Mouse (Mus musculus): ENCODE measurements at regions not wholly inside any gene's neighbourhood (a gene's known extent, or its start where the extent isn't known, plus 50 kb on each side); places are given as distances from the start of the nearest gene placed in this dataset.

DNA sequence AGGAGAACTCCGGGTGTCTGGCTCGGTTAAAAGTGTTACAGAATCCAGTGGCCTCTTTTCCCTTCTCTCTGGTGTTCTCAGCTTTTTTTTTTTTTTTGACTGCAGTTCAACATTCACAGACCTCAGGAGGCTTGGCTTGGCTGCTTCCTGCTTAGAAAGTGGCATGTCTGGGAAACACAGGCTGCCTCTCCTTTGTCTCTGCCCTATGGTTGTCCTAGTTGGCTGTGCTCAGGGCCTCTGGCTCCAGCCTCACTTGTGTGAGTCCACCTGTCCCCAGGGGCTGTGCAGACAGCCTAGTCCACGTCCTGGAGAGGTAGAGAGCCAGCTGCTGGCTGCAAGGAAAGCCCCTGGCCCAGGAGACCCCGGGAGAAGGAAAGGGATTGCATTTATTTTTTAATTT, 212.3 kb upstream of the Rbfox1 start:
- DNase-seq: peak in 1 of 2 experiments; percentile 15

DNA sequence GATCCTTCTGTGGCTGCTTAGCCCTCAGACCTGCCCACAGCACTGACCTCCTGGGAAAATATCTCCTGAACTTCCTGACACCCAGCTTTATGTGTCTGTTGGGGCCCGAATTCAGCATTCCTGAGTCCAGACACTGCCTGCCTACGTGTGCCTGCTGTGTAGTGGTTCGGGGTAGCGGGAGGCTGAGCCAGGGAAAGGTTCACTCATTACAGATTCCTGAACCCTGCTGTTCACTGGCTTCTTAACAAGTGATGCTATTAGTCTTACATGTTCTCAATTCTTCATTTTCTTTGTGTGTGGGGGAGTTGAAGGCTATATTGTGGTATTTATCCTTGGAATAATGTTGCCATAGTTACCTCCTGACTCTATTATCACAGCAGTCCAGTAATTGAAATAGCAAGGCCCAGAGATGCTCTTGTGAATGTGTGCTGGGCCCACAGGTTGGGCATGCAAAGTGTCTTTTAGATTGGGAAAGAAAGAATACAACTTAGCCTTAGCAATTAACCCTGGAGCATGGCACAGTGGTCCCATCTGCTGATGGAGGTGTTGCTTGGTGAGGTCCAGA, 216.7 kb upstream of the Rbfox1 start:
- DNase-seq: no peak

DNA sequence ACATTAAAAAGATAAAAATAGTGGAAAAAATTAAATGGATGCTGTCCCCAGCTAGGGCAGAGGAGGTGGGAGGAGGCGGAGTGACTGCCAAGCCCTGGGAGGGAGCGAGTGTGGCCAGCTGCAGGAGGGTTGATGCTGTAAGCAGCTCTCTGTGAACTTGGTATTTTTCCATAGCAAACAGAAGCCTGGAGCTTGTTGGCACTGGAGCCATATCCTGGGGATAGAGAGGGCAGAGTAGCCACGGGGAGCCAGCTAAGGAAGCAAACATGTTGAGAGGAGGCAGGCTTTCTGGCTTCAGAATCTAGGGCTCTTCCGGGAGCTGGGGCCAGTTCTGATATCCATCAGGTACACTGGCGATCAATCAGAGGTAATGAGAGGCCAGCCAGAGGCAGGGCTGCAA, 223.2 kb upstream of the Rbfox1 start:
- DNase-seq: peak in 1 of 2 experiments; percentile 1

DNA sequence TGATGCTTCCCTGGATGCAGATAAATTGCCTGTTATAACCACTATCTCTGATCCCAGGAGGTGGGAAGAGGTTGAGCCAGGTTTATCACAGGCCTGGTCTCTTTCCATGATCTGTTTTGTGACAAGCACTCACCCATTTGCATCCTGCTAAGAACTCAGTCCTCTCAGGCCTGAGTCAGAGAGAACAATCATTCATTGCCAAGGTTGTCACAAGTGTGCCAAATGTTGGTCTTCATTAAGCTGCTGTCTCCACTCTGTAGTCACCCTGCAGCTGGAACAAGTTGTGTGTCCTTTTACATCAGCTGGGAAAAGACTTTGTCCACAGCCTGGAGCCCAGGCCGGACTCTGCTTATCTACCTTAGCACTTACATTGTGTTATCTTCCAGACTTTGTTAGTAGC, 233.6 kb upstream of the Rbfox1 start:
- no peak for DNase-seq

DNA sequence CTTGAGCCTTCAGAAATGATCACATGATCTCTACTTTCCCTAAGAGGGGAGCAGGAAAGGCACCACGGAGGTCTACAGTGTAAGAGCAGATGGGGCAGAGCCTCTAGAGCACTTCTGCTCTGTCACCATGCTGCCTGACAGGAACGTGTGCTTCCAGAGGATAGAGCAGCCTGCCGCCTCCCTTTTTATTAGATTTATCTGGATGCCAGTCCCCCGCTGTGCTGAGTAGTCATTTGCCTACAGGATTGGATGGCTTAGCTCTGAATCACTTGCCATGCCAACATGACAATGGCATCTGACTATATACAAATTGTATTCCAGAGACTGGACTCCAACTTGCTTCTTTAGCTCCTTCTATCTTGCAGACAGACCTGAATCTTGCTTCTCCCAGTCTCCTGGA, 234.2 kb upstream of the Rbfox1 start:
- DNase-seq: no peak

DNA sequence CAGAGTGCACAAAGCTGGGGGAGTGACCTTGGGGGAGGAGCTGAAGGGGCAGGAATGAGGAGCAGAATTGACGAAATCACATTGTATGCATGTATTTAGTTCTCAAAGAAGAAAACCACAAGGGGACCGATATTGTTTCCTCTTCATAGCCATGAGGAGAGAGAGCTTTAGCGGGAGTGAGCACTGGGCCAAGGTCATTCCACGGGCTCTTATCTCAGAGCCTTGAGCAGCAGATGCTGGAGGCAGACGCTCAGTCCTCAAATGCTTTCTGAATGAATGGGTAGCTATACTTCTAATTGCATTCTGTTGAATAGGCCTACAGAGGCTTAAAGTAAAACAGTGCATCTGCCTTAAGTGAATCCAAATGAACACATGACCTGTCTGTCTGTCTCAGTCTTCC, 245.2 kb upstream of the Rbfox1 start:
- no peak for DNase-seq

DNA sequence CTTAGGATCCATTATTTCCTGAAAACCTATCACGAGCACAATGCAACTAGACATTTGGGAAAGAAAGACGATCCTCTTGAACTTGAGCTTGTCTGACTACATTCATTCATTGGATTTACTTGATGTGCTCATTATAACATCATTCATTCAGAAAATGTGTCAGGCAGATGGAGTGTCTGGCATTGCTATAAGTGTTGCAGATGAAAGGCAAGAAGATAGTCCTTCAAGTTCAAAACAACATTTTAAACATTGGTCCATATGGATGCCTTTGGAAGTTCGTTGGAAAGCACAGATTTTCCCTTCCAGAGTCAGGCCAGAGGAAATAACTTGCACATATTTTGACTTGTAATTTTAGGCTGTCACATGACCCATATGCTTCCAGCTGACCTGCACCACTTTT, 255.2 kb upstream of the Rbfox1 start:
- DNase-seq: no peak

DNA sequence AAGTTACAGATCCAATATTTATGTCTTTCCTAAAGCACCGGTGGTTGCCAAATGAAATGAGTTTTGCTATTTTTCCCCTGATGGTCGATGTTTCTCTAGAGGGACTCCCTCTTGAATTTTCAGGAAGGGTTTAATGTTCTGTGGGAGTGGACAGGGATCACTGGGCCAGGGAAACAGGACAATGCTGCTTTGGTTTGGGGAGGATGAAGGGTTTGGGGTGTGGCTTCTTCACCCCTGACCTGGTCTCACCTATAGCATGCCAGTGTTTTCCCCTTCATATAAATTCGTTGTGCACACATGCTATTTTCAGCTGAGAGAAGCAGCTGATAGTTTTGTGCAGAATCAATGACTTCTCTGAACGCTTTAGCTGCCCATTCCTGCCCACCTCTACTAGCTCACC, 257.2 kb upstream of the Rbfox1 start:
- DNase-seq: no peak

DNA sequence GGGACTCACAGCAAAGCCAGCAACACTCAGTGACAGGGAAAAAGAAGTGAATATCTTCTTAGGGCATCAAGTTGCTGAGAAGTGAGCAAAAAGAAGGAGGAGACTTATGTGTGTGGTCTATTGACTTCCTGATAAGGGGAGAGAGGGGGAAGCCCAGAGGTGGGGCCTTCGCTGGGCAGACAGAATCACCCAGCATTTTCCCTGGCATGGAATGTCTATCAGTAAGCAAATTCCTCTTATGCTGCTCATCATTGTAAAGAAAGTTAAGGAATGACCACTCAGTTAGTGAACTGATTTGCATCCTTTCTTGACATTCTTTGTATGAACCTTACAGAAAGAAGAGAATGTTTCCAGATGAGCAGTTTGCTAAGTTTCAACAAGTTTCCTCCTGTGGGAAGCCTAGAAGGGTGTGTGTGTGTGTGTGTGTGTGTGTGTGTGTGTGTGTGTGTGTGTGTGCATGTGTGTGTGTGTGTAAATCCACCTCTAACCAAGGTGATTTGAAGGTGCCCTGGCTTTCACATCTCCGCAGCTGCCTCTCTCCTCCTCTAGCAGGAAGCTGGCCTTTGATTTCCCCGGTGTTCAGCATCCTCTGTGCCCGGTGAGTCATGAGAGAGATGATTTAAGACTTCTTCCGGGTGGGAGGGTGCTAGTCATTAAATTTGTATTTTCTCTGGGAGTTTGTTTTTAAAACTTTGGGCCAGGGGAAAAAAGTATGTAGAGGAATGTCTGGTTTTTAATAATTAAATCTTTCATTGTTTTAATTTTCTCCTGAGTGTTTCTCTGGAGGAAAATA, 257.8 kb upstream of the Rbfox1 start:
- DNase-seq: no peak

DNA sequence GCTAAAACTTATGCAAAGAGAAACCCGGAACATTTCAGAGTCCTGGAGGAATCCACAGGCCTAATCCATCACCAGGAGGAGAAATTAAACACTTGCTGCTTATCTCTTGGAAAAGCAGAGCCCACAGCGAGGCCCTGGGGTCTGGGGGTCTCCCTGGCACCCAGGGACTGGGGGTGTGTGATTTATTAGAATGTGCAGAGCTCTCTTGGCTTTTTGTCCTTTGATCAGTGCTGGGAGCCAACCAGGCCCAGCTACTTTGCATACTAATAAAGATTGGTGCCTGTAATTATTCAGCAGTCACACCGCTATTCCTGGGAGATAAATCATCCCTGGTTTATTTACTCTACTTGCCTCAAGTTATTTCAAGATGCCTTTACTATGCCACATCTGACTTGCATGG, 260.0 kb upstream of the Rbfox1 start:
- DNase-seq: no peak

DNA sequence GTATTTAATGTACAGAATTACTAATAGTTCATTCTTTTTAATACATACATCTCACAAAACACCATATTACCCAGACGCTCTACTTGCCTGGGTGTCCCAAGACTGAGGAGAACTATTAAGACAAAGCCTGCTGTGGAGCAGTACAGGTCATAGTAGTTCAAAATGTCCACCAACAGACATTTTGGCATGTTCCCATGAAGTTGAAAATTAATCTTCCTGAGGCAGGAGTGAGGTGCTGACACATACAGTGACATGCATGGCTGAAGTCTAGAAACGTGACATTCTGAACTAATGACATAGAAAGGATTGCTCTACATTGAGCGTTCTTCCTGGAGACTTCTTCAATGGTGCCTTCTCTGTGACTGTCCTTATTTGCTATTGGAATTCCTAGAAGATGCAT, 264.6 kb upstream of the Rbfox1 start:
- no peak for DNase-seq

DNA sequence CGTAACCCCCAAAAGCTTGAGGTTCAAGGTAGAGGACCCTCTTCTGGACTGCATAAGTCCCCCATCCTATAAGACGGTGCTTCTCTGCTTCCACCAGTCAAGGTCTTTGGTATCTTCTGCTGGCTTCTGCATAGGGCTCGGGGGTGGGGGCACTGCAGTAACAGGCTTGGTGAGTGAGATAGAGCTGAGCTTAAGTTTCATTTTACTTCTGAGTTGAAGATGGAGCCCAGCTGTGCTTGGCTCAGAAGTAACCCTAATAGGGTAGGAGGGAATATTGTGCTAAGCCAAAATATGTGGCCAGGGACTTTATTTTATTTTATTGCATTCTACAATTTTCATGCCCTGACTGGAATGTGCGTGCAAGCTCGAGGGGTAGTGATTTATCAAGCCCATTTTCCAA, 268.8 kb upstream of the Rbfox1 start:
- DNase-seq: no peak

DNA sequence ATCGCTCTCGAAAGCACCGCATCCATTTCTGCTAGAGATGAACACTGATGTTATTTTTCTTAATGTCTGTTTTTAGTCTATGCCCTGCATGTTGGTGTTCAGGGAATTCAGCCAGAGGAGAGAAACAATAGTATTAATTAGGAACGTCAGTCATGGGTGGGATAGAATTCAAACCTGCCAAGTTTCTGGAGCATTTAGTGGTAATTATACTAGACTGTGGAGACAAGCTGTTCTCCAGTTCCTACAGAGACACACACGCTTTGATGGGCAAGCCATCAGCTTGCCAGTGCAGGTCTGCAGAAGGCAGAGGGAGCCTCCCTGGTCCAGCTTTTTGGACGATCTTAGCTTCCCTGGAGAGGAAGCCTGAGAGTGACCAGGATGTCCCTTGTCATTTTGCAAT, 289.8 kb upstream of the Rbfox1 start:
- no peak for DNase-seq

DNA sequence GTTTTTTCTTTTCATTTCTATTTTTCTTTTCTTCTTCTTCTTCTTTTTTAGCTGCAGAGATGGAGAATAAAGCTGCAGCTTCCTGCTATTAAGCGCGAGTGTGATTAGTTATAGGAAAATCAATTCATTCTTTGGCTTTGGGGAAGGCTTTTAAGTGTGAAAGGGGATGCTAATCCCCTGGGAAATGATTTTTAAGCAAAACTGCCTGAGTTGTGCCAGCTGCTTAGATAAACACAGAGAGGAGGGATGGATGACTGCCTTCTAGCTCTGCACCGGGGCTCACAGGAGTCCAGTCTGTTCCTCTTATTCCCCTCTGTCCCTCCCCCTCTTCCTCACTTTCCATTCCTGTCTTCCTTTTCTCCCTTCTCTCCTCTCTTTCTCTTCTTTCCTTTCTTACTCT, 306.8 kb upstream of the Rbfox1 start:
- DNase-seq: no peak

DNA sequence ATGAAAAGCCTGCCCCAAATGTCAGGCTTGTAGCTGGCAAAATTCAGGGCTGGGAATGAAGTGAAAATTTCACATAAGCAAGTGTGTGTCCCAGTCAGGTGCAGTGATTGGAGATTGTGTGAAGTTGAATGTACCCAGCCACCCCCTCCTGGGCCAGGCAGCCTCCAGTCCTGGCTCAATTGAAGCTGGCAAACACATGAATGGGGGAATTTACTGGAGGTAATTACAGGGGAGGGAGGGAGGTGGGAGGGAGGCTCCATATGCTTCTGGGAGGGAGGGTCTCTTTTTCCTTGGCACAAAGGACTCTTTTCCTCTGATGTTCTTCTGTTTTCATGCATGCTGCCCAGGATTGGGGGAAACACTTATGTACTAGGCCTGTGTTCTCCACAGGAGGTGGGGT, 312.4 kb upstream of the Rbfox1 start:
- no peak for DNase-seq

DNA sequence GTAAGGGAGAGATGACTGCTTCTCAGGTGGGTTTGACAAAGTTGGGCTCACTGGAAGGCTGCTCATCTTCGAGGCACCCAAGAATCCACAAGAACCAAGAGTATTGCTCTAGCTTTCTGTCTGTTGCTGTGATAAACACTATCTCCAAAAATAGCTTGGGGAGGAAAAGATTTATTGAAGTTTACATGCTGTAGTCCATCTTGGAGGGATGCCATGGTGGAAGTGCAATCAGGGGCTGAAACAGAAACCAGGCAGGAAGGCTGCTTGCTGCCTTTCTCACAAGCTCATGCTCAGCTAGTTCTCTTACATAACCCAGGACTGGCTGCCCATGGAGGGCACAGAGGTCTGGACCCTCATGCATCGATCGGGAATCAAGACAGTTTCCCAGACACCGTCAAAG, 314.5 kb upstream of the Rbfox1 start:
- DNase-seq: no peak

DNA sequence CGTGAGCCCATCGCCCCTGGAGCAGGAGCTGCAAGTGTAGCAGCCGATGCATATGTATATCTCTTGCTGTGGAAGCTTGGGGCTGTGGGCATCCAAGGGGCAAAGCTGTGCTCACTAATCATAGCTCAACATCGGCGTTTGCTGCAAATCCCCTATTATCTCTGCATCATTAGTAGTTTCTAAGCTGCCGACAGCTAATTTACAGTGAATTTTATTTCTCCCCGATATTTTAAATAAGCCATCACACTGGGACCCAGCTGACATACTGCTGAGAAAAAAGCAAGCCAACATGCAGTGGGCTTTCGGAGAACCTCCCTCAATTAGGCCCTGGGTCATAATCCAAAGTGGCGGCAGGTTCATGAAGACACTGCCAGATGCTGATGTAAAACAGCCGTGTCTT, 313.3 kb upstream of the Eef2kmt start:
- no peak for DNase-seq

DNA sequence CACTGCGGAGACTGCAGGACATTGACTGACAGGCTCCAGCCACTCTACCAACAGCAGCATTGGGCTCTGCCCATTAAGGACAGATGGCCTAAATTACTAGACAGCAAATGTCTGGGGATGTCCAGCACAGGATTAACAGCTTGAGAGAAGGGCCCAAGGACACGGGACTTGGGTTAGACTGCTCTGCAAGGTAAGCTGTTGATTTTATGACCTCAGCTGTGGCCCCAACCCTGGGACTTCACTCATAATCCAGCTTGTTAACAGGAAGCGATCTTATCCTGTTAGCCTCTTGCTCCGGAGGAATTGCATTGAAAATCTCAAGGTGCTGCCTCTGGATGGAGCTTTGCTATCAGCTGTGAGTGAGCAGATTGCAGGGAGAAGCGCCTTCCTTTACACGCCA, 293.2 kb upstream of the Eef2kmt start:
- DNase-seq: no peak

DNA sequence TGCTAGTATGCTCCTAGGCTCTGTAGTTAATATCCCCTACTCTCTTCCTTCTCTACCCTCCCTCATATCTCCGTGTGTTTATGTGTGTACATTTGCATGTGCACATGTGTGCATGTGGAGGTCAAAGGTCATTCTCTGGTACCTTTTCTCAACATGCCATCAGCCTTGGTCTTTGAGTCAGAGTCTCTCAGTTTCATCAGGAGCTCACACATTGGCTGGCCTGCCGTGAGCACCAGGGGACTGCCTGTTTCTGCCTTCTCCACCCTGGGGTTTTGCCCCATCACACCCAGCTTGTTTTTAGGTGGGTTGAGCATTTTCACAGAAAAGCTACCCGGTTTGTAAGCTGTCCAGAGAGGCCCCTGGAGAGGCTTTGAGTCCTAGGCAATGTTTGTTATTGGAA, 292.8 kb upstream of the Eef2kmt start:
- no peak for DNase-seq

DNA sequence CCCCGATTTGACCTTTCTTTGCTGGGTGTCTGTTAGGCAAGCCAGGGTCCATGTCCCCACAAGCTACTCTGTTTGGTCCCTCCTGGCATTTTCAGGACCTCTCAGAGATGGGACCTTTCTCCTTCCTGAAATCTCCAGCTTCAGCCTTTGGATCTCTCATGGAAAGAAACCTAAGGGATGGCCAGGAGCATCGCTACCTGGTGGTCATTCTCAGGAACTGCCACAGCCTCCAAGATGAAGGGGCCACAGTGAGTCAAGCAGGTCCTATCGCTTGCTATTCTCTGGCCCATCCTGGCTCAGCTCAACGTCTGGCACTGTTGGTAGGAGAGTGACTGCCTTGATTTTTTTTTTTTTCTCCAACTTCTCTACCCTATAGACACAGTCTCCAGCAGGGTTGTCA, 291.0 kb upstream of the Eef2kmt start:
- no peak for DNase-seq

DNA sequence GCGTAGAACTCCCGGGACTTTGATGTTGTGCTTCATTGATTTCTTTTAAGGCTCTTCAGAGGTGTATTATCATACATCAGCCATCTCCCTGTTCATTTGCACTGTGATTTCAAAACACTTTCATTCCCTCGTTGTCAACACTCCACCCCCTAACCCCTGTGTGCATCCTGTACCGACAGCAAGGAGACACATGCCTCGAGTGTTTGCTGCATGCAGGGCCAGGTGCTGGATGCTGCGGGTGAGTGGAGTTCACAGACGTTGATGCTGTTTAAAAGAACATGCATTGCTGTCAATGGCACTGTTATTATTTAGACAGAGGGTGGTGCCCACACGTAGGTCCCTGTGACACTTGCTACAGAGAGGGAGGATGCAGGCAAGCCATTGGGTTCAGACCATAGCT, 290.0 kb upstream of the Eef2kmt start:
- no peak for DNase-seq

DNA sequence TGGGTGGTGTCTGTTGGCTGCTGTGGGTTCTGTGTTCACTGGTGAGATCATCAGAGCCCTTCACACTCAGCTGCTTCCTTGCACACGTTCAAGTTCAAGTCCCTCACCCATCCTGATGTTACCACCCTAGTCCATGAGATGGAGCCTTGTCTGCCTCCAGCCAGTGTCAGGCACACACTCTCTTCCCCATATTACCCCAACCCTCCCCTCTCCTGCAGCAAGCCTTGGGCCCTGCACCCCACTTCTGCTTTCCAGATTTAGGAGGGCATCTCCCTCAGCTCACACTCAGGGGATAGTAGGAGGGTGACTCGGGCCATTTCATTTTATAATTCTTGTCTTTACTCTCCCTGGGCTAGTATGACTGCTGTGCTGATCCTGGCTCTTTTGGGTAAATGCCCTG, 288.7 kb upstream of the Eef2kmt start:
- DNase-seq: no peak

DNA sequence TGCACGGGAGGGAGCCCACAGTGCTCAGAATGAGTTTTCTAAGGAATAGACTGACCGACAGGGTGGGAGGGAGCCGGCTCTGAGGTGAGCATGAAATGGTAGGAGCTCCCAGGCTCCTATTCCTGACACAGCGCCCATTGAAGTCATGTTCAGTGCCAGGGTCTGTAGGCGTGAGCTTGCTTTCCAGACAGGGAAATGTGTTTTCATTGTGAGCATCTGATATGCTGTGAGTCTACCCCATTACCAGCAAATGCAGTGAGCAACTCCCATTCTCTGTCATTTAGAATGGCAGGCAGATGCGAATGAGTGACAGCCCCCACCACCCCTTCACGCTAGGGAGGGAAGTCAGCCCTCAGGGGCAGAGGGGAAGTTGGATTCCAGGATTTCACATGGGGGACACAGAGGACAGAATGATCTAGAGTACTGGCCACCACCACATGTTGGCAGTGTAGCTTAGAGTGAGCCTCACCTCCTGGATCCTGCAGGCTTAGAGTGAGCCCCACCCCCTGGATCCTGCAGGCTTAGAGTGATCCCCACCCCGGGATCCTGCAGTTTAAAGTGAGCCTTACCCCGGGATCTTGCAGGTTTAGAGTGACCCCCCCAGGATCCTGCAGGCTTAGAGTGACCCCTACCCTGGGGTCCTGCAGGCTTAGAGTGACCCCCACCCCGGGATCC, 283.2 kb upstream of the Eef2kmt start:
- no peak for DNase-seq
